Mouse (Mus musculus): ENCODE measurements around the gene Best2.
A peak's percentile ranks its signal among the peaks of the same experiment; 100 is the strongest.

The Best2 gene

DNA sequence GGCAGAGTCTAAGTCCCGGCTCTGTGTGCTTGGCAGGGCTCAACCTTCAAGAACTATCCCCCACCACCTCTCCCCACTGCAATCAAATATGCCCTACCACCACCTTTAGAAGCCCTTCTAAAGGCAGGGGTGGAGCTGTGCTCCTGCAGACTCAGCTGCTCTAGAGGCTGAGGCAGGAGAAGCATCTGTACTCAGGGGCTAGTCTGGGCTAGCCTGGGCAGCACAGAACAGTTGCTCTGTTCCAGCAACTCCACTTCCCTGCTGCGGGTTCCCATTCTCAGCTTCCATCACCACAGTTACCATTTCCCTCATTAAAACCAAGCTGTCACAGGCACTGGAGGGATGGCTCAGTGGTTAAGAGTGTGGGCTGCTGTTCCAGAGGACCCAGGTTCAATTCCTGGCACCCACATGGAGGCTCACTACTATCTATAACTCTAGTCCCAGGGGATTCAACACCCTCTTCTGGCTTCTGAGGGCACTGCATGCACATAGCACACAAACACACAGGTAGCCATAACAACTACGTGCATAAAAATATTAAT lies 7.3 kb upstream of the Best2 start:
- no peak for DNase-seq (ENCODE audit: low spot score)

DNA sequence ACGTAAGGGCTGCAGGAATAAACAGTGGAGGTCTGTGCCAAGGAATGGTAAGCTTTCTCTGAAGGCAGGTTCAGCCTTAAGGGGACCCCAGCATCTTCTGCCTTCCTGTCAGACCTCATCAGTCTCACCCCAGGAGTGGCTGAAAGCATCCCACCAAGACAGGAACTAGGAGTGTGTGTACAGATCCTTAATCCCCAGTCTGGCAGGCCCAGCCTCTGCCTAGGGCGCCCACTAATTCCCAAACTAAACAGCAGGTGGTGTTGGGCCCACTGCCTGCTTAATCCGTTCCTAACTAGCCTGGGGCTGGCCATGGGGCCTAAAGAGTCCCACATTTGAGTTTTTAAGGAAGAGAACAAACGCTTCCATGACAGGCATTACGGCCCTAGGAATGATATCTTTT lies 2.9 kb upstream of the Best2 start:
- DNase-seq (ENCODE audit: low spot score) = no peak

DNA sequence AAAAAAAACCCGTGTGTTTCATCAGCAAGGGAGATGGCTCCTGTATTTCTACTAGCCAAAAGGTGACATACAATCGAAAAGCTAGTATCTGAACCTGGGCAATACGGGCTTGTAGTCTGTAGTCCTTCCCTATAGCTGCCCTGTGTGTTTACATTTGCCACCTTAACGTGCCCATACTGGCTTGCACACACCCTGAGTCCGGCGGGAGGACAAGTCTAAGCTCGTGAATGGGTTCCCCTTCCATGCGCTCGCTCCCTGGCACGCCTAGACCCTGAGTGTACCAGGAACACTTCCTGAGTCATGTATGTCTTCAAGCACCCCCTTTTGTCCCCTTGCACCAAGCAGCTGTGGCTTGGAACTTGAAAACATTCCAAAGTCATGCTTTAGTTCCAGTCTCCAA lies 2.4 kb upstream of the Best2 start:
- no peak for DNase-seq (ENCODE audit: low spot score)

DNA sequence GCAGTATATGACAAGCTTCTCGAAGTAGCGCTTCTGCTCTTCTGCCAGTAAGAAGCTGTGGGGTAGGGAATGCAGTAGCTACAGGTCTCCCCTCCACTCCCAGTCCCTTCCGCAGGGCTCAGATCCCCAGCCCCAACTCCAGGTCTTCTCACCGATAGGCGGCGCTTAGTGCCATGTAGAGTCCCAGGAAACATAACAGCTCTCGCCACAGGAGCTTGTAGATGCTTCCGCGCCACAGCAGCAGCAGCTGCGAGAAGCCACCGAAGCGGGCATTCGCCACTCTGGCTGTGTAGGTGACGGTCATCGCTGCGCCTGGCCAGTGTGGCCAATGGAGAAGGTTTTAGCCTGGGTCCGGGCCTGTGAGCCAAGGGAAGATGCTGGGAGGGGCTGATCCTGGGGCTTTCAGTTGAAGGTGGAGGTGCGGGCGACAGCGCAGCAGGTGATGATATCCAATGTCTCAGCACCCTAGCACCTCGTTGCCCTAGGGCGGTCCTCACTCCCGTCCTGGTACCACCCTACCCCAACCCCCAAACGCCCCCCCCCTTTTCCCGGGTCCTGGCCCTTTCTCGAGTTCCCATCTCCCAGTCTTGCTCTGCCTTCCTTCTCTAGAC lies 996 bp downstream of the Best2 start:
- peak; percentile 67 for DNase-seq (ENCODE audit: low spot score)

DNA sequence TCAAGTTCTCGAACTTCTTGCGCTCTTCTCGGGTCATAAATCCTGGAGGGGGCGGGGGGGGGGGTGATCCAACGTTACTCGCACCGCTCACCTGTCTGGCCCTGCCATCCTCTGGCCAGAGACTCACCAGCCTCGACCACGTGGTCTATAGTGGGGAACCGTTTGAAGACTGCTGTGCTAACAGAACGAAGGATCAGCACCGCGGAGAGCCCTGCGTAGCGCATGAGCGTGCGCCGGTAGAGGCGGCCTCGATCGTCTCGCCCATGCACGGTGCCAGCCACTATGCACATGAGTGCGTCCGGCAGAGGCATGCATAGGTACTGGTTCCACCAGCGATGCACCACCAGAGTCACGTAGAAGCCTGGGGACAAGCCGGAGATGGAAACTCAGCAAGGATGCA lies 3.1 kb downstream of the Best2 start:
- no peak for DNase-seq (ENCODE audit: low spot score)

DNA sequence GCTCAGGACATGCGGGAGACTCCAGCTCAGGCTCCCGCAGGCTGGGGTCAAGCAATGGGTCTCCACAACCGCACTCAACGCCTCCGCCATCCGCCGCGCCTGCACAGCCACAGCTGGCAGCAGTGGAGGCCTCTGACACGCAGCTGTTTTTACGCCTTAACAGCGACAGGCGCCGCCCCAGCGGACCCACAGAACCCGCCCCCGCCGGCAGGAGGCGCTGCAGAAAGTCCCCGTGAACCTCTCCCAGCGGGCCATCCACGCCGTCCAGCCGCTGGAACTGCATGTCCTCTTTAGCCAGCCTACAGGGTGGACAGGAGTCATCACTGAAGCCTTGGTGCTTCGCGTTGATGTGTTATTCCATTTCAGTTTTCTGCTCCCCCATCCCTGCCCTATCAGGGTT lies 6.6 kb downstream of the Best2 start:
- DNase-seq (ENCODE audit: low spot score) = peak; percentile 43

DNA sequence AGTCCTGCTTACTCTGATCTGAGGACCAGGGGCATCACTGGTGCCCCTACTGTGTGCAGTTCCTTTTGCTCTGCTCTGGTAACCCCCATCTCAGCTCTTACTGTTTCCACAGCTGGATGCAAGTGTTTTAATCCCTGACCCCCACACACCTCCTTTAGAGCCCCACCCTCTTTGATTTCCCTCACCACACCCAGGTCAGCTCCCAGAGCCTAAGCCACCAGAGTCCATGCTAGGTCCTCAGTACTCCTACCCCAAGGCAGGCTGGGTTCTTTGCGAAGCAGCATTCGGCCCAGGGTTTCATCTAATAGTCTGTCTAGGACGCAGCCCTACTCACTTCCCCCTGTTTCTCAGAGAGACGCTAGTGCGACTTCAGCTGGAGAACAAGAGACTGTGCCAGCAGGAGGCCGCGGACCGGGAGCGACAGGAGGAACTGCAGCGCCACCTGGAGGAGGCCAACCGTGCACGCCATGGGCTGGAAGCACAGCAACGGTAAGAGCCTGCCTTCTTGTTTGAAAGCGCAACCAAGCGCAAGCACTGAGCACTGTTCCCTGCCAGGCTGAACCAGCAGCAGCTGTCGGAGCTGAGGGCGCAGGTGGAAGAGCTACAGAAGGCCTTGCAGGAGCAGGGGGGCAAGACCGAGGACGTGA lies 16.6 kb downstream of the Best2 start:
- DNase-seq (ENCODE audit: low spot score) = peak; percentile 91

DNA sequence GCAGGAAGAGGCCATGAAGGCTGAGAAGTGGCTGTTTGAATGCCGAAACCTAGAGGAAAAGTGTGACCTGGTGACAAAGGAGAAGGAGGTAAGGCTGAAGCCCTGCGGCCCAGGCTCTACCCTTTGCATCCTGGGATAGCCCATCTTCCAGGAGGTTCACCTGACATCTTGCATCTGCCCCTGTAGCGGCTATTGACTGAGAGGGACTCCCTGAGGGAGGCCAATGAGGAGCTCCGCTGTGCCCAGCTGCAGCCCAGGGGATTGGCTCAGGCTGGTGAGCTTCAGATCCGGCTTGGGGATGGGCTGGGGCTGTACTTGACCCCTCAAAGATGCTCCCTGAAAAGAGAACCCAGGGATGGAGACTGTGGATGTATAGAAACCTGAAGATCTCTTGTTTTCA lies 17.4 kb downstream of the Best2 start:
- DNase-seq (ENCODE audit: low spot score) = no peak

DNA sequence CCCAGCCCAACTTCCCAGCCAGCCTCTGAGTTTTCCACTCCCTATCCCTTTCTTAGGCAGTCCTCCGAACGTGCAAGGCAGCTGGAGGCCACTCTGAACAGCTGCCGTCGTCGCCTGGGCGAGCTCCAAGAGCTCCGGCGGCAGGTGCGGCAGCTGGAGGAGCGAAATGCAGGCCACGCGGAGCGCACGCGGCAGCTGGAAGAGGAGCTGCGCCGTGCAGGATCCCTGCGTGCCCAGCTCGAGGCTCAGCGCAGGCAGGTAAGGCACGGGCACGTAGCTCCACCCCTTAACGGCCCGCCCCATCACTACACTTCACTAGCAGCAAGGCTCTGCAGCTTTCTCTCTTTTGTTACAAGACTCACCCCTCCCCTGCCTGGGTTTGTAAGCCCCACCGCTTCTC lies 18.7 kb downstream of the Best2 start:
- no peak for DNase-seq (ENCODE audit: low spot score)

DNA sequence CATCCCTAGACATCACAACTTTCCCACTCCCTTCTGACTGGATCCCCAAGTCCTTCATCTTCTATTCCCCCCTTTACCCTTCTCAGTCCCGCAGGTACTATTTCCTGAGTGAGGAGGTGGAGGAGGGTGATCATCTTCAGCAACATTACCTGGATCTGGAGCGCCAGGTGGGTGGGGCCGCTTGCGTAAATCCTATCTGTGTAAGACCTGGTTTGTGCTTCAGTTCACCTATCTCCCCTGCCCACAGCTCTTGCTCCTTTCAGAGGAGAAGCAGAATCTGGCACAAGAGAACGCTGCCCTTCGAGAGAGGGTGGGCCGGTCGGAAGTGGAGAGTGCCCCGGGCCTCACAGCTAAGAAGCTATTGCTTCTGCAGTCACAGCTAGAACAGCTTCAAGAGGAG lies 20.0 kb downstream of the Best2 start:
- no peak for DNase-seq (ENCODE audit: low spot score)

DNA sequence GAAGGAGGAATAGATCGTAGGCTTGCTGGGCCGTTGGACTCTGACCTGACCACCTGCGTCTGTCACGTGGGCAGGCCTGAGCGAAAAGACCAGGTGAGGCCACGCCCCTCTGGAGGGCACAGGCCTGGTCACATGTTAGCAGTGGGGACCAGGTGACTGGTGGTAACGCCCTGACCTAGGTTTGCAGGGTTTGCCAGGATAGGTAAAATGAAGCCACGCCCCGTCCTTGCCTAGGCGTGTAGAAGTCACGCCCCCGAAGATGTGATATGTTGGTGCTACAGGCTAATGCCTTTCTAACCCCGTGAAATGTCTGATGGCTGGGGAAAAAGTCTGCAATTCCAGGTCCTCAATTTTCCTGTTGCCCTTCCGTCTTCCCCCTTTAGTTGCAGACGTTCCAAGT lies 23.5 kb downstream of the Best2 start:
- peak; percentile 67 for DNase-seq (ENCODE audit: low spot score)

DNA sequence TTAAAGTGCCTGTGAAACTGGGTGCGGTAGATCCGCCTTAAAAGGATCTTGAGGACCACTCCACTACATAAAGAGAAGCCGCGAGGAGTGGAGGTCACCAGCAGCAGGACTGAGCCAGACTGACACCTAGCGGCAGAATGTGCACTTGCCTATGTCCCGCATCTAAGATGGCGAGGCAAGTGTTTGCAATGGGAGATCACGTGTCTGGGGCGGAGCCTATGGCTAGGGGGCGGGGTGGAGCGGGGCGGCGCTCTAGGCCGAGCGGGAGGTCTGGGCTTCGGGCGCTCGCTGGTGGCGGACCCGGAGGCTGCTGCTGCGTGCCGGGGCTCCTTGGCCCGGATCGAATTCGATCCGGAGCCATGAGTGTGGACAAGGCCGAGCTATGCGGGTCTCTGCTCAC lies 24.0 kb downstream of the Best2 start, which contains the start of gene Hook2:
Gene Hook2, plus strand, starts transcription at position 255 of the 400 bp plus-strand sequence.
- DNase-seq (ENCODE audit: low spot score) = peak; percentile 93

DNA sequence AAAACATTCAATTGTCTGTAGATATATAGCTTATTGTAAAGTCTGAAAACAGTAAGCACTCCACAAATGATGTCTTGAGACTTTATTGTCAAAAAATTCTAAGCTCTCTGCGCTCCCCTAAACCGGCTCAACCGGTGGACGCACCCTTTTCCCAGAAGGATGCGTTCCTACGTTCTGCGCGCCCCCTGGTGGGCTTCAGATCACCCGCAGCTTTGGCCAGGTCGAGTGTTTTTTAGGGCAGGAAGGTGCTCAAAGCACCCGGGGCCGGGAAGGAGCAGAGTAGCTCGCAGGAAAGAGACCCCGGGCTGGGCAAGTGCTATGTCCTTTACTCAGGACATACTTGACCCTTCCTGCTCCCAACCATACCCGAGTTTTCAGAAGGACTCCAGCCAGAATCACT lies 24.5 kb downstream of the Best2 start:
- peak; percentile 95 for DNase-seq (ENCODE audit: low spot score)

DNA sequence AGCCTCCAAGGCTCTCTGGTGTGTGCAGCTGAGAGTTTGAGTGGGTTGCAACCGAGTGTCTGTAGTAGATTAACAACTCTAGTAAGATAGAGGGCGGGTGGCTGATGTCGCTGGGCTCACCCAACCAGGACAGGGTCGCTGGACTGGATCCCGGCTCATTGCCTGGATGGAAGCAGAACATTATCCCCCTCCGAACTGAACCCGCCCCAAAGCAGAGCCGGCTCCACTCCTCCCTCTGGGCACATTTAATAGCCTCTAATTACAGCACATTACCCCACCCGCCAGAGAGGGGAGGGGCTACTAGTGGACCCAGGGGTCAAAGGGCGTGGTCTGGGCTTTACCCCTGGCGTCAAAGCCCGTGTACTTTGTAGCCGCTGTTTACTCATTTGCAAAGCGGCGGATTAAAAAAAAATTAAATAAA lies 25.0 kb downstream of the Best2 start:
- peak; percentile 69 for DNase-seq (ENCODE audit: low spot score)

DNA sequence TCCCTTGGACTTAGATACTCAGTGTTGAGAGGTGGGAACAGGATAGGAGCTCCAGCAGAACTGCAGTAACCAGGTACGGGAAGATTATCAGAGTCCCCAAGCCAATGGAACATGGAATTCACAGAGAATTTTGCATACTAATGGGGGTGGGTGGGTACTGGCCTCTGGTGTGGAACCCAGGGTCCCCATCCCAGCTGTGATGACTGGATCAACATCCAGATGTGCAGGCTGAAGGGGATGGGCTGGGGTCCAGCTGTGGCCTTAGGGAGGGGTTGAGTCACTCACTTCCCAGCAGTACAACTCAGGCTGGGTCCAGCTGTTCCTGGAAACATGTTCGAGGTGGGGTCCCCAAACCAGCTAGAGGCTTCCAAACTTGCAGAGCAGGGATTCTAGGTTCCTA lies 26.4 kb downstream of the Best2 start:
- no peak for DNase-seq (ENCODE audit: low spot score)

DNA sequence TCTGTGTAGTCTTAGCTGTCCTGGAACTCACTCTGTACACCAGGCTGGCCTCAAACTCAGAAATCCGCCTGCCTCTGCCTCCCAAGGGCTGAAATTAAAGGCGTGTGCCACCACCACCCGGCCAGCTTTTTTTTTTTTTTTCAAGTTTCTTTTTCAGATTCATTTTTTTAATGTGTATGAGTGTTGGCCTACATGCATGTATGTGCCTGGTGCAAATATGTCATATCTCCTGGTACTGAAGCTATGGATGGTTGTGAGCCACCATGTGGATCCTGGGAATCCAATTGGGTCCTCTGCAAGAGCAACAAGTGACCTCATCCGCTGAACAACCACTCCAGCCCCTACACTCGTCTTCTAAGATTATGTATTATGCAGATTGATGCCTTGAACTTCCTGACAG lies 26.9 kb downstream of the Best2 start:
- no peak for DNase-seq (ENCODE audit: low spot score)

DNA sequence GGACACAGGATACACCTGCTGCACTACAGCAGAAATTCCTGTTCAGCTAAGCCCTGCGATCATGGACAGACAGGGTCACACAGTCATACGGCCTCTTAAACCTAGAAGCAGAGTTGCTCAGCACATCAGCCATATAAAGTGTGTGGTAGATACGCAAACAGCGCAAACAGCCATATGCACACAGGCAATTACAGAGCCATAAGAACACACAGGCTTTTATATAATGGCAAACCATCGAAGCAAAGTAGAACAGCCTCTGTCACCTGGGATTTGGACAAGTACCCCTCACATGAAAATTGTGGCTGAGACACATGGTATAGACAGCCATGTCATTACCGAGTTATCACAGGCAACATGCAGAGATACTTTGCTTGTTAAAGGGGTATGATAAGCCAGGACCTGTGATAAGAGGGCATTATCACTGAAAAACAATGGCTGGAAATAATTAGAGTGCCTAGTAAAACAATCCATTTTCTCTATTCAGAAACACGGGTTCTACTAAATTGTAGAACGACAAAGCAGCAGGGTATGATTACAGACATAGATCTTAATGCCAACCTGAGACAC lies 27.9 kb downstream of the Best2 start:
- DNase-seq (ENCODE audit: low spot score) = no peak

DNA sequence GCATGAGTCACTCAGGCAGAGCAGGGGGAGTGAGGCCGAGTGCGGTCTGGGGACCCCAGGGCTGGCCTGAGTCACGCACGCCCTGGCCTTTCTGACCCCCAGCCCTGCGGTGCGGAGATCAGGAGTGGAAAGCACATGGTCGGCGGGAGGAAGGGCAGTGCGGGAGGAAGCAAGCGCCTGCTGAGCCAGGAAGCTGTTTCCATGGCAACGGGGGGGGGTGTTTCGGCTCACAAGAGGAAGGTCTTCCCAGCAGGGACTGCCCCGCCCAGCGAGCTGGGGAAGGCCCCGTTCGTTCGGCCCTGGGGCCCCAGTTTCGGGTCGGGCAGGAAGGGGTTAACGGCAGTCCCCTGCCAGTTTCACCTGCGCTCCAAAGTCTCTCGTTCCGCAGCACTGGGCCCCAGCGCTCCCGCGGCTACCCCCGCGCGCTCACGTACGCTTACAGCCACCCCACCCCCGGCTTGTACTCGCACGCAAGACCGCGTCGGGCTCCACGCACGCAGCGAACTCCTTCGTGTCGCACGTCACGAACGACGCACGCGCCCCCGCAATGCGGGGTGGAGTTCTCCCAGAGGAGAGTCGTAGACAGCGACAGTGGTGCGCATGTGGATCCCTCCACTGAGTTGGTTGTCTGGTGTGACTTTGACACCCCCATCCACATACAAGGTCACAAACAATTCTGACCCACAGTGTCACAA lies 28.5 kb downstream of the Best2 start:
- DNase-seq (ENCODE audit: low spot score) = peak; percentile 81

DNA sequence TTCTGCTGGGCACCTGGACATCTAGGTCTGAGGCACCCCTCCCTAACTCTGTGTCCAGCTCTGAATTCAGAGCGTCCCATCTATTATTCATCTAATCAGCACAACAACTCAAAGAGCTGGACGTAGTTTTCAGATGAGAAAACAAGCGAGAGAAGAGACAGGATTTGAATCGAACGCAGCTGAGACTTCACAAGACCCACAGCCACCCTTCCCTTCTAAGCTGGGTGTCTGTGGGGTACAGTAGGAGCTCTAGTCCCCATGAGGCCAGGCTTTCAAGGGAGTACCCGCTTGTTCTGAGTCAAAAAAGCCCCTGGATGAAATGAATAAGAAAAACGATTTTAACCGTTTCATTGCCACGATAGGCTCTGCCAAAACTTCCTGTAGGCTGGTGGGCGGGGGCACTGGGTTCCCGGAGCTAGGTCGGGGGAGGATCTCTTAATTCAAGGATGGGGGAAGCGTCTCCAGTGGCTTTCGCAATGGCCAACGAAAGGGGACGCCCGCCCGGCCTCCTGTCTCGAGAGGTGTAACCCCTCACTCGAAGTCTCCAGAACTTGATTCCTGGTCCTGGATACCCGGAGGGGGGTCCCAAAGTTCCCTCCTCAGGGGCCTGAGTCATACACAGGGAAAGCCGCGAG lies 29.2 kb downstream of the Best2 start:
- no peak for DNase-seq (ENCODE audit: low spot score)

DNA sequence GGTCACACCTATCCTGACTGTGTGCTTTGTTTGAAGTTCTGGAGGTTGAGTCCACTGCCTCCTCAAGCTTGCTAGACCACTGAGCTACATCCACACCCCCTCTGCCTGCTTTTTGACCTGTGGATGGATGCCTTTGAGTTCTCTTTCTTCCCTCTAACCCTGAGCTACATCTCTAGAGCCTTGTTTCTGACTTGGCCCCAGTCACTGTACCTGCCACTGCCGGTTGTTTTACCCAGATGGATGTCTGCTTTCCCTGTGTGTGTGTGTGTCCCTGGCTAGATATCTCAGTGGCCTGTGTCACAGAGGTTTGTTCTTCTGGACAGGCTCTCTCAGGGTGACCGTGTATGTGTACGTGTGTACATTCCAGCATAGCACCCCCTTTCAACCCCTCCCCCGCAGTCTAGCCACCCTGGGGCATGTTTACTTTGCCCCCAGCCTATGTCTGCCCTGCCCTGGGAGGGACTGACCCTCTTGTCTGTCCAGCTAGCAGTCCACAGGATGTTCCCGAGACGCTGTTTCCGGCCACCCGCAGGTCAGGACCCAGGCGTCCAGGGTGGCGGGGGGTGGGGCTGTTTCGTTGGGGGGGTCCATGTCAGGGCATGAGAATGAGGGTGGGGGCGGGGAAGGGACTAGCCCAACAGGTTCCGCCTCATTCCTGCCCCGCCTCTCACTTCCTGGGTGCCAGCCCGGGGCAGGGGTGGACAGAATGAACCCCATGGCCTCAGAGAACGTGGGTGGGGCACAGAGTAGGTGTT lies 29.9 kb downstream of the Best2 start:
- DNase-seq (ENCODE audit: low spot score) = peak; percentile 54

DNA sequence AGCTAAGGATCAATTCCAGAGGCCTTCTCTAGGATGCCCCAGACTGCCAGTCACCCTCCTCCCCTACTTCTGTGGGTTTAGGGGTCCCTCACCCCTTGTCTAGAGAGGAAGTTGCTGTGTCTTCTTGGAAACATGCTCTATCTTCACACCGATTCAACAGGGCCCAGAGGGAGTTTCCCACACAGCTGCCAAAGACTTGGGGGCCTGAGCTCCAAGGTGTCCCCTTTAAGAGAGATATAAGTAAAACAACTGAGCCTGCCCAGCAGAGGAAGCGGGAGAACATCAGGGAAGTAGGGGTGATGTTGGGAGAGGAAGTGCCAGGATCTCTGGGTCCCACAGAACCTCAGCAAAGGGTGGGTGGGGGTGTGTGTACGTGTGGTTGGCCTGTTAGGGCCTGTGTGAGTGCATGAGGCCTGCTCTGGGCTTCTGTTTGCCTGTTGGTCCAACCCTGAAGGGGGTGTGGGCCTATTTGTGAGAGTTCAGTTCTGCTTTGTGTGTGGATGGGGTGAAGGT lies 31.8 kb downstream of the Best2 start:
- DNase-seq (ENCODE audit: low spot score) = peak; percentile 39
